Mouse (Mus musculus) brain, embryonic 18.5 days (tissue): Measurements from ENCODE around the gene Zic5.
"Not testable (repeated sequence)": the region's sequence is repeated elsewhere in the genome, so short reads cannot be mapped to it uniquely, and the experiment has no call there.

Experiments
- DNase-seq: peaks from one replicate; pipeline ENCODE4 v3.0.0-alpha.2; 2012; ENCODE audit warnings: low read depth, low spot score

Zic5 gene

GRCm38 (mm10) chr14:122464351-122464762, 1.1 kb downstream of the Zic5 start:
- DNase-seq: no peak

- not testable (repeated sequence) for DNase-seq
These were observed 1.6 kb downstream of the Zic5 start for GRCm38 (mm10) chr14:122463734-122464341.

GRCm38 (mm10) chr14:122463080-122463691, 2.3 kb downstream of the Zic5 start:
- DNase-seq: no peak

GRCm38 (mm10) chr14:122462689-122463079, 2.8 kb downstream of the Zic5 start:
- DNase-seq: no peak

GRCm38 (mm10) chr14:122461966-122462365, 3.5 kb downstream of the Zic5 start:
- no peak for DNase-seq

GRCm38 (mm10) chr14:122461500-122461899, 4.0 kb downstream of the Zic5 start:
- DNase-seq: no peak

GRCm38 (mm10) chr14:122460226-122460625, 5.3 kb downstream of the Zic5 start:
- no peak for DNase-seq

- DNase-seq: no peak
These were observed 5.7 kb downstream of the Zic5 start for GRCm38 (mm10) chr14:122459776-122460175.

- DNase-seq: not testable (repeated sequence)
These were observed 6.1 kb downstream of the Zic5 start for GRCm38 (mm10) chr14:122459332-122459731.

GRCm38 (mm10) chr14:122455562-122455958, 9.9 kb downstream of the Zic5 start:
- DNase-seq: no peak

- DNase-seq: no peak
These were observed 10.4 kb downstream of the Zic5 start for GRCm38 (mm10) chr14:122454901-122455561.

- DNase-seq: no peak
These were observed 11.3 kb downstream of the Zic5 start for GRCm38 (mm10) chr14:122453996-122454738.

GRCm38 (mm10) chr14:122453388-122453995, 12.0 kb downstream of the Zic5 start:
- no peak for DNase-seq

- no peak for DNase-seq
These were observed 12.6 kb downstream of the Zic5 start for GRCm38 (mm10) chr14:122452701-122453387.

GRCm38 (mm10) chr14:122451551-122452145, 13.8 kb downstream of the Zic5 start:
- no peak for DNase-seq

- no peak for DNase-seq
These were observed 14.7 kb downstream of the Zic5 start, which contains the start of gene Gm5089 for GRCm38 (mm10) chr14:122450496-122451382. Gm5089 (minus strand) TSS chr14:122451115.

GRCm38 (mm10) chr14:122449601-122450495, 15.6 kb downstream of the Zic5 start:
- no peak for DNase-seq

- no peak for DNase-seq
These were observed 28.6 kb downstream of the Zic5 start for GRCm38 (mm10) chr14:122436850-122437249.

- DNase-seq: no peak
These were observed 31.4 kb downstream of the Zic5 start for GRCm38 (mm10) chr14:122434039-122434438.
